Comparison of ENCODE assay signal across 8 mouse cellular contexts in genomic region chr2:125122288-125122623, GRCm38 (mm10). TPM values are rescaled to one million over a fixed set of nuclear protein-coding genes. Genes with fewer than 3 reads are reported as not detected.
DNase-seq lines count a peak whose midpoint lies in the region; ATAC-seq and TF ChIP-seq lines count a peak whose summit lies in the region.

No protein-coding gene starts in this region.

- intact Hi-C loops in left cerebral cortex, postnatal 14 days (cut with DNase I), result no loop called here

- TF ChIP-seq CTCF in liver, adult 2 months (IDR thresholded peaks at IDR 0.05; ENCODE audit: low read depth, low read length), result no peak

- 0 out of 2 replicates have a peak, but pooled peaks have one; percentile 15 for ATAC-seq in neural tube, embryonic 14.5 days (ENCODE audit: low read depth)

- peaks cover 11% of the 10 kb centered on the region; the same call in 1 of the 2 replicates for H3K79me2 ChIP-seq in liver, adult 2 months (ENCODE audit: control insufficient read depth, insufficient read depth, low read length)

- peak overlapping the region; percentile 64 for H3K4me2 ChIP-seq in neural tube, embryonic 14.5 days (ENCODE audit: low read depth, low read length)

- no peak for DNase-seq in liver, adult 2 months (ENCODE audit: extremely low read depth, low read depth, low spot score)
- DNase-seq in liver, result no peak
- no peak for DNase-seq in embryonic facial prominence, embryonic 10.5 days (ENCODE audit: low spot score)
- DNase-seq in limb, embryonic 10.5 days (ENCODE audit: low spot score), result no peak
- no peak for DNase-seq in spleen, adult 12 weeks (ENCODE audit: low spot score)
- no peak for DNase-seq in left cerebral cortex, postnatal 14 days (ENCODE audit: low spot score in 2 of 2)
- DNase-seq in adrenal gland, adult 18-20 months (ENCODE audit: low spot score in 2 of 2), result no peak

- no peak overlapping the region for H3K27ac ChIP-seq in liver, adult 2 months (replicated peaks; ENCODE audit: insufficient read depth, low read depth, low read length)
- peak overlapping the region; percentile 100 for H3K27ac ChIP-seq in embryonic facial prominence, embryonic 10.5 days (replicated peaks)
- peak overlapping the region; percentile 99 for H3K27ac ChIP-seq in limb, embryonic 10.5 days
- H3K27ac ChIP-seq in neural tube, embryonic 14.5 days (ENCODE audit: low read depth, low read length), result peak overlapping the region; percentile 96

- H3K36me3 ChIP-seq in liver, adult 2 months (ENCODE audit: control insufficient read depth, insufficient read depth, low read length), result no peaks in the 10 kb centered on the region
- peaks cover 10% of the 10 kb centered on the region for H3K36me3 ChIP-seq in embryonic facial prominence, embryonic 10.5 days (replicated peaks)
- peaks cover 4% of the 10 kb centered on the region; the same call in 1 of the 2 replicates for H3K36me3 ChIP-seq in limb, embryonic 10.5 days
- no peaks in the 10 kb centered on the region for H3K36me3 ChIP-seq in neural tube, embryonic 14.5 days (ENCODE audit: control insufficient read depth, insufficient read depth, low read length)

- H3K4me1 ChIP-seq in liver, adult 2 months (ENCODE audit: control insufficient read depth, insufficient read depth, low read length), result peaks cover 6% of the 10 kb centered on the region; the same call in 1 of the 2 replicates
- peaks cover 25% of the 10 kb centered on the region for H3K4me1 ChIP-seq in embryonic facial prominence, embryonic 10.5 days
- peaks cover 13% of the 10 kb centered on the region for H3K4me1 ChIP-seq in limb, embryonic 10.5 days
- peaks cover 14% of the 10 kb centered on the region for H3K4me1 ChIP-seq in neural tube, embryonic 14.5 days (ENCODE audit: control insufficient read depth, insufficient read depth, low read length)

- WGBS in liver, adult 2 months, result 55% methylated on average over 4 of the region's 4 CpGs
- WGBS in embryonic facial prominence, embryonic 10.5 days, result 11% methylated on average over 4 of the region's 4 CpGs
- 15% methylated on average over 4 of the region's 4 CpGs for WGBS in limb, embryonic 10.5 days
- 6% methylated on average over 4 of the region's 4 CpGs for WGBS in neural tube, embryonic 14.5 days

- peak overlapping the region; percentile 65; the same call in 1 of the 2 replicates for H3K4me3 ChIP-seq in liver, adult 2 months (ENCODE audit: insufficient read depth, low read depth, low read length)
- H3K4me3 ChIP-seq in embryonic facial prominence, embryonic 10.5 days, result peak overlapping the region; percentile 89
- peak overlapping the region; percentile 88 for H3K4me3 ChIP-seq in limb, embryonic 10.5 days
- peak overlapping the region; percentile 73 for H3K4me3 ChIP-seq in neural tube, embryonic 14.5 days (ENCODE audit: low read depth, low read length)

- no peak for TF ChIP-seq POLR2A in liver, adult 2 months (IDR thresholded peaks at IDR 0.05; ENCODE audit: extremely low read depth, insufficient read depth, low read length)

- H3K9ac ChIP-seq in liver, adult 2 months (ENCODE audit: low read depth, low read length), result no peak overlapping the region
- peak overlapping the region; percentile 99 for H3K9ac ChIP-seq in neural tube, embryonic 14.5 days (replicated peaks; ENCODE audit: low read depth, low read length)

- H3K27me3 ChIP-seq in liver, adult 2 months (ENCODE audit: control insufficient read depth, insufficient read depth, low read length), result no peaks in the 10 kb centered on the region
- no peaks in the 10 kb centered on the region for H3K27me3 ChIP-seq in embryonic facial prominence, embryonic 10.5 days (replicated peaks; ENCODE audit: low read depth, poor library complexity, severe bottlenecking)
- H3K27me3 ChIP-seq in limb, embryonic 10.5 days (ENCODE audit: low read depth, poor library complexity, severe bottlenecking), result no peaks in the 10 kb centered on the region
- H3K27me3 ChIP-seq in neural tube, embryonic 14.5 days (ENCODE audit: control insufficient read depth, insufficient read depth, low read length), result no peaks in the 10 kb centered on the region

- no peaks in the 10 kb centered on the region for H3K9me3 ChIP-seq in embryonic facial prominence, embryonic 10.5 days
- no peaks in the 10 kb centered on the region for H3K9me3 ChIP-seq in limb, embryonic 10.5 days (replicated peaks)
- no peaks in the 10 kb centered on the region for H3K9me3 ChIP-seq in neural tube, embryonic 14.5 days (ENCODE audit: control insufficient read depth, low read length)

RNA-seq across cellular contexts. Expression of gene Myef2, which starts 1.2 kb away (rescaled TPM):
- total RNA-seq in liver, adult 2 months (2014; rRNA removed), result 4.2 and 6.0 TPM in 2 replicates
- polyA plus RNA-seq in liver, adult 2 months (2012; rRNA removed), result 1.6 and 2.5 TPM in 2 replicates
- 155 and 158 TPM in 2 replicates for polyA plus RNA-seq in embryonic facial prominence, embryonic 10.5 days (2016; fragmentation: Nextera tagmentation; extraction: Ambion mirVana)
- 117 and 126 TPM in 2 replicates for polyA plus RNA-seq in limb, embryonic 10.5 days (2016; fragmentation: Nextera tagmentation; extraction: Ambion mirVana)
- polyA plus RNA-seq in neural tube, embryonic 14.5 days (2014; fragmentation: Nextera tagmentation; extraction: Ambion mirVana), result 257 and 276 TPM in 2 replicates
- total RNA-seq in left cerebral cortex, postnatal 14 days (2021), result 10 to 100 TPM; 96.5 to 98.4 TPM
- total RNA-seq in adrenal gland, adult 18-20 months (2021), result 10 to 100 TPM; 21.5 to 25.9 TPM

RNA-seq across cellular contexts. Expression of gene Ctxn2, which starts 14.2 kb away (rescaled TPM):
- total RNA-seq in liver, adult 2 months (2014; rRNA removed), result not detected in 2 replicates
- not detected in 2 replicates for polyA plus RNA-seq in liver, adult 2 months (2012; rRNA removed)
- not detected in 2 replicates for polyA plus RNA-seq in embryonic facial prominence, embryonic 10.5 days (2016; fragmentation: Nextera tagmentation; extraction: Ambion mirVana)
- not detected in 2 replicates for polyA plus RNA-seq in limb, embryonic 10.5 days (2016; fragmentation: Nextera tagmentation; extraction: Ambion mirVana)
- 11.8 and 23.6 TPM in 2 replicates for polyA plus RNA-seq in neural tube, embryonic 14.5 days (2014; fragmentation: Nextera tagmentation; extraction: Ambion mirVana)
- 1 to 10 TPM; 5.5 to 8.1 TPM for total RNA-seq in left cerebral cortex, postnatal 14 days (2021)
- total RNA-seq in adrenal gland, adult 18-20 months (2021), result not detected

RNA-seq across cellular contexts. Expression of gene Slc12a1, which starts 30.0 kb away (rescaled TPM):
- 0.07 TPM in 1 of 2 replicates, not detected in the other for total RNA-seq in liver, adult 2 months (2014; rRNA removed)
- not detected in 2 replicates for polyA plus RNA-seq in liver, adult 2 months (2012; rRNA removed)
- not detected in 2 replicates for polyA plus RNA-seq in embryonic facial prominence, embryonic 10.5 days (2016; fragmentation: Nextera tagmentation; extraction: Ambion mirVana)
- polyA plus RNA-seq in limb, embryonic 10.5 days (2016; fragmentation: Nextera tagmentation; extraction: Ambion mirVana), result not detected in 2 replicates
- polyA plus RNA-seq in neural tube, embryonic 14.5 days (2014; fragmentation: Nextera tagmentation; extraction: Ambion mirVana), result 0.21 TPM in 1 of 2 replicates, not detected in the other
- total RNA-seq in left cerebral cortex, postnatal 14 days (2021), result under 1 TPM; 0.06 to 0.07 TPM
- not detected for total RNA-seq in adrenal gland, adult 18-20 months (2021)

RNA-seq across cellular contexts. Expression of gene Slc24a5, which starts 54.3 kb away (rescaled TPM):
- 0.65 and 0.87 TPM in 2 replicates for total RNA-seq in liver, adult 2 months (2014; rRNA removed)
- polyA plus RNA-seq in liver, adult 2 months (2012; rRNA removed), result 0.07 and 0.37 TPM in 2 replicates
- 3.7 and 7.8 TPM in 2 replicates for polyA plus RNA-seq in embryonic facial prominence, embryonic 10.5 days (2016; fragmentation: Nextera tagmentation; extraction: Ambion mirVana)
- polyA plus RNA-seq in limb, embryonic 10.5 days (2016; fragmentation: Nextera tagmentation; extraction: Ambion mirVana), result 3.7 and 5.2 TPM in 2 replicates
- 7.1 and 8.0 TPM in 2 replicates for polyA plus RNA-seq in neural tube, embryonic 14.5 days (2014; fragmentation: Nextera tagmentation; extraction: Ambion mirVana)
- total RNA-seq in left cerebral cortex, postnatal 14 days (2021), result under 1 TPM; 0.18 to 0.27 TPM
- total RNA-seq in adrenal gland, adult 18-20 months (2021), result under 1 TPM in 1 of 2 experiments, not detected in 1; 0.16 TPM

Comparison
In these comparisons a context has a peak if more than half of its experiments do, and no peak if none do; other contexts are left out.
1. RNA of gene Myef2, which starts 1.2 kb away (polyA plus RNA-seq): 257 to 276 TPM in neural tube, embryonic 14.5 days, 155 to 158 TPM in embryonic facial prominence, embryonic 10.5 days and 117 to 126 TPM in limb, embryonic 10.5 days; 1.6 to 2.5 TPM in liver, adult 2 months; every median in the first group is over 10 times any median in the second.
2. RNA of gene Ctxn2, which starts 14.2 kb away (polyA plus RNA-seq): 11.8 to 23.6 TPM in neural tube, embryonic 14.5 days; not detected in limb, embryonic 10.5 days, not detected in liver, adult 2 months and not detected in embryonic facial prominence, embryonic 10.5 days; every median in the first group is over 10 times any median in the second.
3. Peak in every context shown above with its lines, with median percentiles within 50 percentile points of each other: H3K4me3 ChIP-seq.